Mouse (Mus musculus): ENCODE data around the gene Sesn2. TPM values are rescaled to one million over a fixed set of nuclear protein-coding genes. Genes with fewer than 3 reads are reported as not detected.
A peak's percentile ranks its signal among the peaks of the same experiment; 100 is the strongest.
"Not testable (repeated sequence)": the region's sequence is repeated elsewhere in the genome, so short reads cannot be mapped to it uniquely, and the experiment has no call there.

Gene Sesn2
- 6.2 and 8.9 TPM in 2 replicates for total RNA-seq (2014; rRNA removed; ENCODE audit: low replicate concordance)
- 5.0 and 5.2 TPM in 2 replicates for polyA plus RNA-seq (2015; fragmentation: Nextera tagmentation; extraction: Ambion mirVana)

DNA sequence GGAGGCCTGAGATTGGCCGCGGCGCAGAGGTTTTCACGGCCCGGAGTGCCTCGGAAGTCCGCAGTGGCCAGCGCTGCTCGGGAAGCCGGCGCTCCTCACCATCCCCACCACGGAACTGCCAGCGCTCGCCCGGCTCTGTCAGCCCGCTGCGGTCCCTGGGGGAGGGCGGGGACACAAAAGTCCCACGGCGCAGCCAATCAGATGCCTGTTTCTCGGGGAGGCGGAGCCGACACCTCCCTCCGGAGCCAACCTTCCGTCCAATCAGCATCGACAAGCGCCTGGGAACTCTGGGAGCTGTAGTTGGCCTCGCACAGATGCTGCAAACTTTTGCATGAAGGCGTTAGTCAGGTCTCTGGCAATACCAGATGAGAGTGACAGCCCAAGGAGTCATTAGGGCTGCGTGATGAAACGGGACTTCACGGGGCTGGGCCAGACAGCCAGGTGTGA lies at the start of gene Sesn2:
Gene Sesn2, minus strand, starts transcription at position 150 of the 447 bp plus-strand sequence.
- Histone ChIP-seq H3K36me3 (replicated peaks; ENCODE audit: control insufficient read depth, insufficient read depth, low read length) (no peaks in the 10 kb centered on the region), H3K27me3 (ENCODE audit: control insufficient read depth, insufficient read depth, low read length) (no peaks in the 10 kb centered on the region), H3K4me1 (ENCODE audit: control insufficient read depth, insufficient read depth) (peaks cover 19% of the 10 kb centered on the region; the same call in 1 of the 2 replicates), H3K4me2 (ENCODE audit: low read depth, low read length) (peak within 1 kb of the TSS; percentile 84), H3K4me3 (ENCODE audit: low read depth, low read length) (peak within 1 kb of the TSS; percentile 83), H3K9me3 (replicated peaks; ENCODE audit: control insufficient read depth, low read length) (no peaks in the 10 kb centered on the region), H3K27ac (ENCODE audit: low read depth) (peak within 1 kb of the TSS; percentile 61), H3K9ac (replicated peaks; ENCODE audit: low read depth, low read length) (peak within 1 kb of the TSS; percentile 51)
- TF ChIP-seq EP300 (IDR thresholded peaks at IDR 0.05; ENCODE audit: low read depth) (no peak), CTCF (IDR thresholded peaks at IDR 0.05; ENCODE audit: low read depth) (no peak)
- DNase-seq (ENCODE audit: low spot score) (peak; percentile 98), ATAC-seq (ENCODE audit: insufficient read depth, low read depth) (peak; percentile 94)
- 0% methylated on average over 32 of the region's 32 CpGs for WGBS

DNA sequence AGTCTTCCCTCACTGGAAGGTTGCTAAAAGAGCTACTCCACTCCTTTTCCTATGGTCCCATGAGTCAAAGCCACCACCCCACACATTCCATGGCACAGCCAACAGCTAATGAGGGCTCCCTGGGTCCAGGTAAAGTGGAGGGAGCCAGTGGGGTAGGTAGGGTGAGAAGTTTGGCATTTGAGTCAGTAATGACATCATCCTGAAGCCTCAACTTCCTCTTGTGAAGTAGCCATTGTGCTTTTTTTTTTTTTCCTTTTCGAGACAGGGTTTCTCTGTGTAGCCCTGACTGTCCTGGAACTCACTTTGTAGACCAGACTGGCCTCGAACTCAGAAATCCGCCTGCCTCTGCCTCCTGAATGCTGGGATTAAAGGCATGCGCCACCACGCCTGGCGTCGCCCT lies 45.2 kb upstream of the Sesn2 start:
- 93% methylated on average over 7 of the region's 7 CpGs for WGBS
- H3K27ac ChIP-seq (ENCODE audit: low read depth), result peak overlapping the region; percentile 40; the same call in 1 of the 2 replicates
- not testable (repeated sequence) for ATAC-seq (ENCODE audit: insufficient read depth, low read depth)

DNA sequence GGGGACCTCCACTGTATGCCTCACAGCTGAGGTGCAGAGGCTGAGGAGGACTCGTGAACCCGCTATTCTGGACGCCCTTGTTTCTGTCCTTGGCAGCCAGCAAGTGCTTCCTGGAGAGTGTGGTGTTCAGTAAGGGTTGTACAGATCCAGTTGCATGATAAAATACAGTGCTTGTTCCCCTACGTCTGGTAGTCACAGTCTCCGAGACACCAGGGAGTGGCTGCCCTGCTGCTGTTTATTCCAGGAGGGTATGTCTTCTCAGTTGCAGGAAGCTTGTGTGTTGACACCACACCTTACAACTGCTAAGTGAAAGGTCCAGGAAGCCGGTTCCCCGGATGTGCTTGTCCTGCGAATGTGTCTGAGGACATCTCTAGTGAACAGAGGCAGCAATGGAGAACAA lies 44.4 kb upstream of the Sesn2 start:
- Histone ChIP-seq H3K9ac (replicated peaks; ENCODE audit: low read depth, low read length) (no peak overlapping the region), H3K4me2 (ENCODE audit: low read depth, low read length) (0 out of 2 replicates have a peak overlapping the region, but pooled peaks have one; percentile 10), H3K9me3 (replicated peaks; ENCODE audit: control insufficient read depth, low read length) (no peaks in the 10 kb centered on the region), H3K4me1 (ENCODE audit: control insufficient read depth, insufficient read depth) (peaks cover 12% of the 10 kb centered on the region; the same call in 1 of the 2 replicates), H3K36me3 (replicated peaks; ENCODE audit: control insufficient read depth, insufficient read depth, low read length) (peaks cover 40% of the 10 kb centered on the region), H3K4me3 (ENCODE audit: low read depth, low read length) (no peak overlapping the region), H3K27ac (ENCODE audit: low read depth) (peak overlapping the region; percentile 40), H3K27me3 (ENCODE audit: control insufficient read depth, insufficient read depth, low read length) (no peaks in the 10 kb centered on the region)
- no peak for TF ChIP-seq EP300 (IDR thresholded peaks at IDR 0.05; ENCODE audit: low read depth)
- no peak for TF ChIP-seq CTCF (IDR thresholded peaks at IDR 0.05; ENCODE audit: low read depth)
- 25% methylated on average over 8 of the region's 8 CpGs for WGBS
- DNase-seq (ENCODE audit: low spot score) (no peak), ATAC-seq (ENCODE audit: insufficient read depth, low read depth) (no peak)

More for the DNA sequence above, 45.2 kb upstream of the Sesn2 start:
- H3K4me3 ChIP-seq (ENCODE audit: low read depth, low read length); H3K9ac ChIP-seq (replicated peaks; ENCODE audit: low read depth, low read length); H3K27me3 ChIP-seq (ENCODE audit: control insufficient read depth, insufficient read depth, low read length); H3K9me3 ChIP-seq (replicated peaks; ENCODE audit: control insufficient read depth, low read length); DNase-seq (ENCODE audit: low spot score); H3K4me2 ChIP-seq (ENCODE audit: low read depth, low read length): not testable (repeated sequence)
- peaks cover 32% of the 10 kb centered on the region for H3K36me3 ChIP-seq (replicated peaks; ENCODE audit: control insufficient read depth, insufficient read depth, low read length)
- H3K4me1 ChIP-seq (ENCODE audit: control insufficient read depth, insufficient read depth), result peaks cover 12% of the 10 kb centered on the region; the same call in 1 of the 2 replicates

- H3K9ac ChIP-seq (replicated peaks; ENCODE audit: low read depth, low read length), result no peak overlapping the region
- no peak overlapping the region for H3K4me3 ChIP-seq (ENCODE audit: low read depth, low read length)
- peaks cover 44% of the 10 kb centered on the region for H3K36me3 ChIP-seq (replicated peaks; ENCODE audit: control insufficient read depth, insufficient read depth, low read length)
- H3K27me3 ChIP-seq (ENCODE audit: control insufficient read depth, insufficient read depth, low read length), result no peaks in the 10 kb centered on the region
- 51% methylated on average over 5 of the region's 5 CpGs for WGBS
- ATAC-seq (ENCODE audit: insufficient read depth, low read depth) (no peak), DNase-seq (ENCODE audit: low spot score) (no peak)
- peaks cover 12% of the 10 kb centered on the region; the same call in 1 of the 2 replicates for H3K4me1 ChIP-seq (ENCODE audit: control insufficient read depth, insufficient read depth)
- TF ChIP-seq EP300 (IDR thresholded peaks at IDR 0.05; ENCODE audit: low read depth) (no peak), CTCF (IDR thresholded peaks at IDR 0.05; ENCODE audit: low read depth) (no peak)
- H3K4me2 ChIP-seq (ENCODE audit: low read depth, low read length), result 0 out of 2 replicates have a peak overlapping the region, but pooled peaks have one; percentile 10
- 0 out of 2 replicates have a peak overlapping the region, but pooled peaks have one; percentile 40 for H3K27ac ChIP-seq (ENCODE audit: low read depth)
- H3K9me3 ChIP-seq (replicated peaks; ENCODE audit: control insufficient read depth, low read length), result no peaks in the 10 kb centered on the region
Measured at GRCm38 (mm10) chr4:132554221-132554620, 43.9 kb upstream of the Sesn2 start.

GRCm38 (mm10) chr4:132545851-132546250 lies 35.5 kb upstream of the Sesn2 start:
- Histone ChIP-seq H3K27me3 (ENCODE audit: control insufficient read depth, insufficient read depth, low read length) (no peaks in the 10 kb centered on the region), H3K9ac (replicated peaks; ENCODE audit: low read depth, low read length) (no peak overlapping the region), H3K4me2 (ENCODE audit: low read depth, low read length) (no peak overlapping the region), H3K36me3 (replicated peaks; ENCODE audit: control insufficient read depth, insufficient read depth, low read length) (peaks cover 83% of the 10 kb centered on the region), H3K4me3 (ENCODE audit: low read depth, low read length) (no peak overlapping the region), H3K27ac (ENCODE audit: low read depth) (no peak overlapping the region), H3K4me1 (ENCODE audit: control insufficient read depth, insufficient read depth) (no peaks in the 10 kb centered on the region), H3K9me3 (replicated peaks; ENCODE audit: control insufficient read depth, low read length) (no peaks in the 10 kb centered on the region)
- ATAC-seq (ENCODE audit: insufficient read depth, low read depth) (peak; percentile 73; the same call in 1 of the 2 replicates), DNase-seq (ENCODE audit: low spot score) (peak; percentile 73)
- WGBS, result 24% methylated on average over 8 of the region's 8 CpGs
- TF ChIP-seq CTCF (IDR thresholded peaks at IDR 0.05; ENCODE audit: low read depth) (peak; percentile 78), EP300 (IDR thresholded peaks at IDR 0.05; ENCODE audit: low read depth) (no peak)

- peaks cover 77% of the 10 kb centered on the region for H3K36me3 ChIP-seq (replicated peaks; ENCODE audit: control insufficient read depth, insufficient read depth, low read length)
- no peaks in the 10 kb centered on the region for H3K27me3 ChIP-seq (ENCODE audit: control insufficient read depth, insufficient read depth, low read length)
- H3K4me2 ChIP-seq (ENCODE audit: low read depth, low read length), result no peak overlapping the region
- no peaks in the 10 kb centered on the region for H3K9me3 ChIP-seq (replicated peaks; ENCODE audit: control insufficient read depth, low read length)
- 29% methylated on average over 1 of the region's 1 CpGs for WGBS
- H3K9ac ChIP-seq (replicated peaks; ENCODE audit: low read depth, low read length), result no peak overlapping the region
- H3K27ac ChIP-seq (ENCODE audit: low read depth), result no peak overlapping the region
- TF ChIP-seq CTCF (IDR thresholded peaks at IDR 0.05; ENCODE audit: low read depth) (no peak), EP300 (IDR thresholded peaks at IDR 0.05; ENCODE audit: low read depth) (no peak)
- no peak for ATAC-seq (ENCODE audit: insufficient read depth, low read depth)
- DNase-seq (ENCODE audit: low spot score), result no peak
- H3K4me1 ChIP-seq (ENCODE audit: control insufficient read depth, insufficient read depth), result no peaks in the 10 kb centered on the region
- no peak overlapping the region for H3K4me3 ChIP-seq (ENCODE audit: low read depth, low read length)
Measured at GRCm38 (mm10) chr4:132542724-132543123, 32.4 kb upstream of the Sesn2 start.
